Mouse (Mus musculus): Measurements from ENCODE around the gene Klf11.
"Not testable (repeated sequence)": the region's sequence is repeated elsewhere in the genome, so short reads cannot be mapped to it uniquely, and the experiment has no call there.

Gene Klf11

GRCm38 (mm10) chr12:24651063-24651557 lies at the start of gene Klf11:
TSS of gene Klf11 (plus strand) at chr12:24651274.
- CTCF ChIA-PET: no interaction called here

GRCm38 (mm10) chr12:24603266-24603665 lies 47.8 kb upstream of the Klf11 start:
- CTCF ChIA-PET: interaction anchor here (0.5 to 1.7 kb wide), 4 partner anchors 58 to 261 kb away, joined by 3 to 6 read pairs (median 4); no protein-coding TSS in a partner anchor

GRCm38 (mm10) chr12:24606166-24606565 lies 44.9 kb upstream of the Klf11 start:
- CTCF ChIA-PET: no interaction called here

- CTCF ChIA-PET: no interaction called here
These were observed 38.5 kb upstream of the Klf11 start for GRCm38 (mm10) chr12:24612591-24612990.

GRCm38 (mm10) chr12:24614452-24615075 lies 36.5 kb upstream of the Klf11 start:
- CTCF ChIA-PET: no interaction called here

GRCm38 (mm10) chr12:24615140-24615539 lies 35.9 kb upstream of the Klf11 start:
- CTCF ChIA-PET: no interaction called here

GRCm38 (mm10) chr12:24619436-24619835 lies 31.6 kb upstream of the Klf11 start:
- CTCF ChIA-PET: no interaction called here

- CTCF ChIA-PET: no interaction called here
These were observed 27.4 kb upstream of the Klf11 start for GRCm38 (mm10) chr12:24623486-24624251.

- CTCF ChIA-PET: no interaction called here
These were observed 24.7 kb upstream of the Klf11 start for GRCm38 (mm10) chr12:24626401-24626800.

GRCm38 (mm10) chr12:24627215-24627614 lies 23.9 kb upstream of the Klf11 start:
- CTCF ChIA-PET: no interaction called here

GRCm38 (mm10) chr12:24630220-24630619 lies 20.9 kb upstream of the Klf11 start:
- CTCF ChIA-PET: interaction anchor here (0.6 kb wide), 1 partner anchor 9 kb away, joined by 3 read pairs; no protein-coding TSS in a partner anchor

- CTCF ChIA-PET: no interaction called here
These were observed 18.7 kb upstream of the Klf11 start for GRCm38 (mm10) chr12:24632404-24632803.

- CTCF ChIA-PET: no interaction called here
These were observed 17.3 kb upstream of the Klf11 start for GRCm38 (mm10) chr12:24633753-24634191.

GRCm38 (mm10) chr12:24634212-24634611 lies 16.9 kb upstream of the Klf11 start:
- CTCF ChIA-PET: no interaction called here

- CTCF ChIA-PET: no interaction called here
These were observed 16.4 kb upstream of the Klf11 start for GRCm38 (mm10) chr12:24634648-24635047.

- CTCF ChIA-PET: not testable (repeated sequence)
These were observed 12.3 kb upstream of the Klf11 start for GRCm38 (mm10) chr12:24638787-24639186.

- CTCF ChIA-PET: no interaction called here
These were observed 8.7 kb upstream of the Klf11 start for GRCm38 (mm10) chr12:24642370-24642802.

GRCm38 (mm10) chr12:24644125-24644571 lies 6.9 kb upstream of the Klf11 start:
- CTCF ChIA-PET: no interaction called here

- CTCF ChIA-PET: no interaction called here
These were observed 5.2 kb upstream of the Klf11 start for GRCm38 (mm10) chr12:24645901-24646300.

- CTCF ChIA-PET: no interaction called here
These were observed 3.0 kb upstream of the Klf11 start for GRCm38 (mm10) chr12:24648094-24648493.

GRCm38 (mm10) chr12:24650415-24651062 lies 535 bp upstream of the Klf11 start:
- CTCF ChIA-PET: no interaction called here

GRCm38 (mm10) chr12:24651642-24652342 lies 718 bp downstream of the Klf11 start:
- CTCF ChIA-PET: no interaction called here
